ENCODE assay signal across 18 mouse cellular contexts in the genomic region with DNA sequence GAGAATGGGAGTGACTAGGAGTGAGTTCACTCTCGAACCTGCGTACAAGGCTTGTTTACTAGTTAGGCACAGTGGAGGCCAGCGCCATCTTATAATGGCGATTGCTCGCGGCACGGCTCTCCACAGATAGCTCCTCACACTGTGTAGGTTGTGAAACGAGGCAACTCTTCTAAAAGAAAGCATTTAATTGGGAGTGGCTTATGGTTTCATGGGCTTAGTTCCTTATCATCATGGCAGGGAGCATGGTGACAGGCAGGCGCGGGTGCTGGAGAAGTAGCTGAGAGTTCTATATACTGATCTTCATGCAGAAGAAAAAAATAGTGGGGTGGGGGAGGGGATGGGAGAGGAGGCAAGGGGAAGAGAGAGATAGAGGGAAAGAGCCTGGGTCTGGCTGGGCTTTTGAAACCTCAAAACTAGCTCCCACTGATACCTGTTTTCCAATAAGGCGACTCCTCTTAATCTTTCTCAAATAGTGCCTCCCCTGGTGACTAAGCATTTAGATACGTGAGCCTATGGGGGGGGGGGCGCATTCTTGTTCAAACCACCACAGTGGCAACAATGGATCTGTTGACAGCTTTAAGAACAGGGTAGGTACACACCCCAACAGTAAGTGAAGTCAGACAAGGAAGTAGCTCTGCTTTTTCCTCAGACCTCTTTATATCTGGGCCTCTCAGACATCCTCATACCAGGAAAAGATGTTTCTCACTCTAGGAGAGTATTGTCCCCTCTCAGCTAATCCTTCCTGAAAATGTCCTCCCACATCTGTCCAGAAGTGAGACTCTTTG.
"Had no signal": no experiment of that assay in that cellular context is flagged by ENCODE, and none has a peak within 500 bp of the region (broad histone marks: within the 10 kb centered on the region; RNA-seq: fewer than 3 reads in every experiment).

No protein-coding gene starts in this region.

- H3K27me3 ChIP-seq: limb, embryonic 13.5 days; neural tube, embryonic 13.5 days had no signal

- H3K4me2 ChIP-seq: limb, embryonic 13.5 days; midbrain, embryonic 11.5 days; neural tube, embryonic 13.5 days had no signal

- H3K9ac ChIP-seq: limb, embryonic 13.5 days; liver, embryonic 14.5 days; neural tube, embryonic 13.5 days had no signal

- H3K4me3 ChIP-seq: layer of hippocampus, adult 2 months; limb, embryonic 13.5 days; neural tube, embryonic 13.5 days had no signal

- DNase-seq: kidney, adult 11 months; kidney, adult 9 months; kidney, postnatal 10 days; kidney, postnatal 4 days; left cerebral cortex, postnatal 4 days; lung, adult 18-20 months; lung, postnatal 36 days; retina, postnatal 1 day; right cerebral cortex, postnatal 14 days; thymus, adult 2 months; thymus, postnatal 4 days had no signal

- H3K4me1 ChIP-seq: limb, embryonic 13.5 days; neural tube, embryonic 13.5 days had no signal

- H3K27ac ChIP-seq: layer of hippocampus, adult 2 months; limb, embryonic 13.5 days; liver, embryonic 14.5 days; neural tube, embryonic 13.5 days had no signal

- H3K36me3 ChIP-seq: limb, embryonic 13.5 days; neural tube, embryonic 13.5 days had no signal

- ATAC-seq: lung, postnatal 0 days; midbrain, embryonic 16.5 days had no signal

- H3K9me3 ChIP-seq: limb, embryonic 13.5 days; neural tube, embryonic 13.5 days had no signal
